Mouse (Mus musculus) forebrain, embryonic 14.5 days (tissue): ENCODE measurements at regions not wholly inside any gene's neighbourhood (a gene's known extent, or its start where the extent isn't known, plus 50 kb on each side); places are given as distances from the start of the nearest gene placed in this dataset.
A peak's percentile ranks its signal among the peaks of the same experiment; 100 is the strongest.
"Not testable (repeated sequence)": the region's sequence is repeated elsewhere in the genome, so short reads cannot be mapped to it uniquely, and the experiment has no call there.

ENCODE experiments used
- ATAC-seq: fragments of 200-750 bp; cut with Nextera tagmentation; 2 replicates; pipeline ENCODE4 v1.8.0; 2017; ENCODE audit warnings: mild to moderate bottlenecking, moderate library complexity
- DNase-seq: peaks from one replicate; pipeline ENCODE4 v3.0.0-alpha.2; 2015; ENCODE audit warnings: low spot score
- H3K27ac ChIP-seq: fragments of 300-500 bp; sonication (generic); 2 replicates; pipeline ENCODE4 v1.5.1; 2014; ENCODE audit warnings: low read depth, mild to moderate bottlenecking, control low read depth, low read length, moderate library complexity
- H3K27me3 ChIP-seq: fragments of 300-500 bp; sonication (generic); replicated peaks from 2 replicates; pipeline ENCODE4 v1.6.1; 2014; ENCODE audit warnings: low read length, control low read depth, mixed read lengths; ENCODE audit not compliant: control insufficient read depth, insufficient read depth
- H3K36me3 ChIP-seq: fragments of 300-500 bp; sonication (generic); 2 replicates; pipeline ENCODE4 v1.6.1; 2014; ENCODE audit warnings: low read length, control low read depth; ENCODE audit not compliant: control insufficient read depth, insufficient read depth
- H3K4me1 ChIP-seq: fragments of 300-500 bp; sonication (generic); 2 replicates; pipeline ENCODE4 v1.6.1; 2014; ENCODE audit warnings: antibody characterized with exemption, low read length, control low read depth; ENCODE audit not compliant: control insufficient read depth, insufficient read depth
- H3K4me2 ChIP-seq: fragments of 300-500 bp; sonication (generic); 2 replicates; pipeline ENCODE4 v1.6.1; 2014; ENCODE audit warnings: mild to moderate bottlenecking, control low read depth, low read length
- H3K4me3 ChIP-seq: fragments of 300-500 bp; sonication (generic); 2 replicates; pipeline ENCODE4 v1.5.1; 2014; ENCODE audit warnings: low read depth, low read length, control low read depth
- H3K9ac ChIP-seq: fragments of 300-500 bp; sonication (generic); 2 replicates; pipeline ENCODE4 v1.6.1; 2014; ENCODE audit warnings: mild to moderate bottlenecking, low read length, control low read depth, moderate library complexity
- H3K9me3 ChIP-seq: fragments of 300-500 bp; sonication (generic); replicated peaks from 2 replicates; pipeline ENCODE4 v1.6.1; 2016; ENCODE audit warnings: low read length, control low read depth, mixed read lengths; ENCODE audit not compliant: control insufficient read depth
- WGBS: fragments of 180-500 bp; shearing (Covaris S2); extraction: QIAGEN DNeasy Blood & Tissue Kit; methylation state at CpG from one replicate; pipeline ENCODE4 v1.1.7; 2014; 5-methylcytosine and 5-hydroxymethylcytosine counted together

- H3K27ac ChIP-seq, H3K4me1 ChIP-seq, H3K4me3 ChIP-seq, H3K27me3 ChIP-seq, ATAC-seq, H3K9me3 ChIP-seq, H3K36me3 ChIP-seq, H3K9ac ChIP-seq, DNase-seq, H3K4me2 ChIP-seq: not testable (repeated sequence)
- 92% methylated on average over 15 of the region's 15 CpGs for WGBS
Measured at GRCm38 (mm10) chr15:53984006-53984405, 99.3 kb downstream of the Gm7489 start.

- H3K9ac ChIP-seq, result no peak overlapping the region
- H3K27me3 ChIP-seq, result no peaks in the 10 kb centered on the region
- WGBS, result 84% methylated on average over 2 of the region's 2 CpGs
- H3K27ac ChIP-seq, result no peak overlapping the region
- H3K9me3 ChIP-seq, result no peaks in the 10 kb centered on the region
- H3K4me1 ChIP-seq, result no peaks in the 10 kb centered on the region
- H3K4me3 ChIP-seq, result no peak overlapping the region
- ATAC-seq (no peak), DNase-seq (no peak)
- H3K4me2 ChIP-seq, result no peak overlapping the region
- no peaks in the 10 kb centered on the region for H3K36me3 ChIP-seq
Measured at GRCm38 (mm10) chr15:53989888-53990287, 105.2 kb downstream of the Gm7489 start.

- no peaks in the 10 kb centered on the region for H3K36me3 ChIP-seq
- DNase-seq (peak; percentile 3), ATAC-seq (no peak)
- H3K4me1 ChIP-seq, result no peaks in the 10 kb centered on the region
- no peak overlapping the region for H3K27ac ChIP-seq
- 75% methylated on average over 2 of the region's 2 CpGs for WGBS
- H3K4me2 ChIP-seq, result no peak overlapping the region
- no peak overlapping the region for H3K4me3 ChIP-seq
- no peak overlapping the region for H3K9ac ChIP-seq
- H3K27me3 ChIP-seq, result no peaks in the 10 kb centered on the region
- H3K9me3 ChIP-seq, result no peaks in the 10 kb centered on the region
Measured at GRCm38 (mm10) chr15:53995199-53995868, 110.6 kb downstream of the Gm7489 start.

- Histone ChIP-seq H3K4me1 (no peaks in the 10 kb centered on the region), H3K9ac (no peak overlapping the region), H3K36me3 (no peaks in the 10 kb centered on the region), H3K4me2 (no peak overlapping the region), H3K4me3 (no peak overlapping the region), H3K27me3 (no peaks in the 10 kb centered on the region), H3K9me3 (no peaks in the 10 kb centered on the region), H3K27ac (no peak overlapping the region)
- DNase-seq (no peak), ATAC-seq (no peak)
- 94% methylated on average over 6 of the region's 6 CpGs for WGBS
Measured at GRCm38 (mm10) chr15:53998600-53999290, 114.0 kb downstream of the Gm7489 start.

GRCm38 (mm10) chr15:54033756-54034155 is 149.1 kb downstream of the Gm7489 start:
- Histone ChIP-seq H3K36me3 (no peaks in the 10 kb centered on the region), H3K4me2 (no peak overlapping the region), H3K27ac (no peak overlapping the region), H3K4me1 (no peaks in the 10 kb centered on the region), H3K9ac (no peak overlapping the region), H3K9me3 (no peaks in the 10 kb centered on the region), H3K4me3 (no peak overlapping the region), H3K27me3 (no peaks in the 10 kb centered on the region)
- 89% methylated on average over 5 of the region's 5 CpGs for WGBS
- ATAC-seq, result no peak
- DNase-seq, result no peak

GRCm38 (mm10) chr15:54050711-54051110 is 166.0 kb downstream of the Gm7489 start:
- no peaks in the 10 kb centered on the region for H3K9me3 ChIP-seq
- no peak overlapping the region for H3K9ac ChIP-seq
- no peak for ATAC-seq
- WGBS, result 95% methylated on average over 2 of the region's 2 CpGs
- H3K4me3 ChIP-seq, result no peak overlapping the region
- no peak for DNase-seq
- H3K4me1 ChIP-seq, result no peaks in the 10 kb centered on the region
- no peaks in the 10 kb centered on the region for H3K36me3 ChIP-seq
- H3K27me3 ChIP-seq, result no peaks in the 10 kb centered on the region
- H3K4me2 ChIP-seq, result no peak overlapping the region
- H3K27ac ChIP-seq, result no peak overlapping the region

GRCm38 (mm10) chr15:54070005-54070634 is 185.4 kb downstream of the Gm7489 start:
- H3K36me3 ChIP-seq, result no peaks in the 10 kb centered on the region
- no peak overlapping the region for H3K27ac ChIP-seq
- no peak overlapping the region for H3K9ac ChIP-seq
- DNase-seq (peak; percentile 86), ATAC-seq (peak; percentile 90)
- no peaks in the 10 kb centered on the region for H3K27me3 ChIP-seq
- no peak overlapping the region for H3K4me2 ChIP-seq
- H3K9me3 ChIP-seq, result no peaks in the 10 kb centered on the region
- WGBS, result 46% methylated on average over 9 of the region's 9 CpGs
- no peak overlapping the region for H3K4me3 ChIP-seq
- H3K4me1 ChIP-seq, result no peaks in the 10 kb centered on the region

- Histone ChIP-seq H3K4me2 (no peak overlapping the region), H3K9me3 (no peaks in the 10 kb centered on the region), H3K4me3 (no peak overlapping the region), H3K36me3 (no peaks in the 10 kb centered on the region), H3K27me3 (no peaks in the 10 kb centered on the region), H3K4me1 (no peaks in the 10 kb centered on the region), H3K27ac (no peak overlapping the region), H3K9ac (no peak overlapping the region)
- 84% methylated on average over 8 of the region's 8 CpGs for WGBS
- no peak for ATAC-seq
- no peak for DNase-seq
Measured at GRCm38 (mm10) chr15:54071732-54072131, 187.0 kb downstream of the Gm7489 start.

GRCm38 (mm10) chr15:54091301-54091700 is 206.6 kb downstream of the Gm7489 start:
- no peak overlapping the region for H3K27ac ChIP-seq
- H3K36me3 ChIP-seq, result no peaks in the 10 kb centered on the region
- no peak overlapping the region for H3K4me2 ChIP-seq
- DNase-seq, result no peak
- no peaks in the 10 kb centered on the region for H3K9me3 ChIP-seq
- no peak for ATAC-seq
- WGBS, result 91% methylated on average over 1 of the region's 1 CpGs
- H3K4me3 ChIP-seq, result no peak overlapping the region
- H3K4me1 ChIP-seq, result no peaks in the 10 kb centered on the region
- no peaks in the 10 kb centered on the region for H3K27me3 ChIP-seq
- no peak overlapping the region for H3K9ac ChIP-seq
